Mouse (Mus musculus): Measurements from ENCODE around the gene Ebf4.
A peak's percentile ranks its signal among the peaks of the same experiment; 100 is the strongest.
"Not testable (repeated sequence)": the region's sequence is repeated elsewhere in the genome, so short reads cannot be mapped to it uniquely, and the experiment has no call there.

Gene Ebf4

GRCm38 (mm10) chr2:130295331-130296133 is 563 bp downstream of the Ebf4 start:
- DNase-seq: no peak

DNA sequence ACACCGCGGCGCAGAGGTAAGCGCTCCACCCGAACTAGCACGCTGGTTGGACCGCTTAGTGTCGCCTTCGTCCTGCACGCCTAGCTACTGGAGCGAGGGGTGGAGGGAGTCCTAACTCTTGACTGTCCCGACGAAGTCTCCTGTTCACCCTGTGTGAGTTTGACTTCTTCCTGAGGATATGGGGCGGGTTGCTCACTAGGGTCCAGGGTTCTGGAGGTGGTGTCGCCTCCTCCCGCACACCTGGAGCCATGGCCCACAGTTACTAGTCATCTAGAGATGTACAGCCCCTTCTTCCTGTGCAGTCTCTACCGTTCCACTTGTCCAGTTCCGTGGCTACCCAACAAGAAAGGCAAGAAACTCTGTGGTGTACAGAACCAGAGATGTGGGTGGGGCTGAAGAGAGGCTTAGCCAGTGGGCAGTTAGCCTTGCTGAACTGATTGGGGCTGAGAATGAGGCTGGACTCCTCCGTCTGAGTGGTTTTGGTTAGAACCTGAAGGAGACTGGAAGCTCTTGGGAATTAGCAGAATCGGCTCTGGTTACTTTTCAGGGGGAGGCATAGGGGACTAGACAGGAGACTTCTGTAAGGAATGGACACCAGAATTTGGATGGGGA is 1.3 kb downstream of the Ebf4 start:
- DNase-seq: no peak

DNA sequence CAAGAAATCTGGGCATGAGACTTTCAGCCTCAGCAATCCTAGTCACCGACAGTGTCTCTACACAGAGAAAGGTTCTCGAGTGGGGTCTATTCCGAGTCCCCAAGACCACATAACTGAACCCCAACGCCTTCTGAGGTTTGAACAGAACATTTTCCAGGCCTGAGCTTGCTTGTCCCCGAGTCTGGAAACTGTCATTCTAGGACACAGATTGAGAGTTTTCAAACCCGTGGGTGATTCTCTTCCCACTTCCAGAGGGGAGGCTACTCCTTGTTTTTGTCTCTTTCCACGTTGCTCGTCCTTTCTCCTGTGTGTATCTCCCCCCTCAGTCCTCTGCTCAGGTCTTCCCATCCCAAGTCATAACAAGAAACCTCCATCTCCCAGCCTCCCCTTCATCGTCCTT is 2.6 kb downstream of the Ebf4 start:
- no peak for DNase-seq

DNA sequence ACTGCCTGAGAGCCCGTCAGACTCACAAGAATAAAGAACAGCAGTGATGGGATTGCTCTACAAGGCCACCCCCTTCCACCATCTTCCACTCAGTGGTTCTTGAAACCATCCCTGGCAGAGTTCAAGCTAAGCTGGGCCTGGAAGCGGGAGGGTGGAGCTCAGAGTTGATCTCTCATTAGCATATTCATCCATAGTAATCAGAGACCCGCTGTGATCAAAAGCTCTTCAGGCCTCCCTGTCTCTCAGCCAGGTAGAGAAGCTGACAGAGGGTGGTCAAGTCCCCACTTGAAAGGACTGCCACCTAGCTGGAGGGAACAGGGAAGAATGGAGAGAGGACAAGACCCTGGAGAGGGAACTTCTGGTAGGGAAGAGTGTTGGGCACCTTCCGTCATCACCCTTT is 8.0 kb downstream of the Ebf4 start:
- no peak for DNase-seq

DNA sequence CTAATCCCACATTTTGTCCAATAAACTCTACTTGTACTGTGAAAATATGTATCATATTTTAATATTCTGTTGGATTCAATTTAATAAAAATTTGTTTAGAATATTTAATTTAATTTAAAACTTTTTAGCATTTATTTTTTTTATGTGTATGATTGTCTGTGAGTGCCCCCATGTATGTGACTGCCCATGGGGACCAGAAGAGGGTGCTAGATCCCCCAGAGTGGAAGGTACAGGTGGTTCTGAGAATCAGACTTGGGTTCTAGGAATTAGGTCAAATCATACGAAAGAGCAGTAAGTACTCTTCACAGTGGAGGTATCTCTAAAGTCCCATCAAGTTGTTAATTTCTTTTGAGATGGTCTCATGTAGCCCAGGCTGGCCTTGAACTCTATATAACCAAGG is 32.1 kb downstream of the Ebf4 start:
- no peak for DNase-seq

DNA sequence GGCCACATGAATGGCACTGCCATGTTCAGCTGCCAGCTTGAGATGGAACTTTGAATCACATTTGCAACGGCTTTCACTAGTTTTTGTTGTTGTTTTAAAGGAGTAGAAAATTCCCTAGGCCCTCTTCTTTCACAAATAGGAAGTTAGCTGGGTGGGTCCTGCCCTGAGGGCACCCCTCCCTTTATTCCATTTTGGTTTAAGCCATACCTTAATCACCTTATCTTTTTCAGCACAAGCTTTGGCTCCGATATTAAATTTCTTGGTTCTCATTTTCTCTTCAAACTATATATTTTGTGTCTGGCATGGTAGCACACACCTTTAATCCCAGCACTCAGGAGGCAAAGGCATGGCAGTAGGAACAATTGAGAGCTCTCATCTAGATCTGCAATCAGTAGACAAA is 34.5 kb downstream of the Ebf4 start:
- no peak for DNase-seq

GRCm38 (mm10) chr2:130335112-130335511 is 40.1 kb downstream of the Ebf4 start:
- DNase-seq: no peak

GRCm38 (mm10) chr2:130340464-130341219 is 45.7 kb downstream of the Ebf4 start:
- no peak for DNase-seq

- no peak for DNase-seq
Observed at GRCm38 (mm10) chr2:130341220-130341580, 46.2 kb downstream of the Ebf4 start.

DNA sequence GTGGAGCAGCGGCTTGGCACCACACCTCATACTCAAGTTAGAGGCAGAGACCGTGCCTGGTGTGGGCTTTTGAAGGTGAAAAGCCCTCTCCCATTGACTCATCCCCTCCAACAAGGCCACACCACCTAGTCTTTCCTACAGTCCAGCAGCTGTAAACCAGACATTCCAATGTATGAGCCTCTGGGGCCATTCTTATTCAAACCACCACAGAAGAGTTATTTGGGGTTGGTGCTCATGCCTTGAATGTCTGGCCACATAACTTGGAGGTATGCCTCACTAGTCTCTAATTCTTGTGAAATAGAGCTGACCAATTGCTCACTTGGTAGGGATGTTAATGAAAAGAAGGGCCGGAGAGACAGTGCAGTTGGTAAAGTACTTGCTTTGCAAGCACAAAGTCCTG is 55.4 kb downstream of the Ebf4 start:
- DNase-seq: no peak

- peak; percentile 74 for DNase-seq
Observed at GRCm38 (mm10) chr2:130351758-130352339, 56.9 kb downstream of the Ebf4 start.

DNA sequence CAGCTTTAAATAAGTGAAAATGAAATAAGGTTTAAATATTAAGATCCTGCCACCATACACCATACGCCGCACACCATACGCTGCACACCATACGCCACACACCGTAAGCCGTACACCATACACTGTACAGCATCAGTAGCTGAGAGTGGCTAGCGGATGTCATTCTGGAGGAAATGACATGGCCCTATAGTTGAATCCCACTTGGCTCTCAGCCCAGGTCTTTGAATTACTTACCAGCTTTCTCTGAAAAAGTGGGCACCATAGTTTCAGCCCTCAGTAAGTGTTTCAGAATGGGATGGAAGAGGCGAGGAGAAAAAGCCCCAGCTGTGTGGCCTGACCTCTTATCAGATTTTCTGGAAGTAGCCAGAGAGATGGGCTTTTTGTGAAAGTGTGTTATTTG is 58.4 kb downstream of the Ebf4 start:
- DNase-seq: no peak

DNA sequence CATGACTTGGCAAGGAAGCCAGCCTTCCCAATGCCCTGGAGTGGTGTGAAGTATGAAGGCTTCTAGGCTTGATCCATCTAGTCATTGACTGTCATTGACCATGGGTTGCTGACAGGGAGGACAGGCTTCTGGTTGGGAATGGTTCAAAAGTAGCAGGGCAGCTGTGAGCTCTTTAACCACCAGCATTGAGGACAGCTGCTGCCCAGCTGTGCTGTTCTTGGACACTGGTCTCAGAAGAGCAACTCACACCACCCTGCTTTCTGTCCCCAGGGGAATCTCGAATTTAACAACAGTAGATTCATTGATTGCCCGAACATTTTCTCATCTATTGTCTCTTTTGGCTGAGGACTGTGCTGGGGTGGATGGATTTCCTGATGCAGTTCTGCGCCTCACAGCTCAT is 58.9 kb downstream of the Ebf4 start:
- no peak for DNase-seq

DNA sequence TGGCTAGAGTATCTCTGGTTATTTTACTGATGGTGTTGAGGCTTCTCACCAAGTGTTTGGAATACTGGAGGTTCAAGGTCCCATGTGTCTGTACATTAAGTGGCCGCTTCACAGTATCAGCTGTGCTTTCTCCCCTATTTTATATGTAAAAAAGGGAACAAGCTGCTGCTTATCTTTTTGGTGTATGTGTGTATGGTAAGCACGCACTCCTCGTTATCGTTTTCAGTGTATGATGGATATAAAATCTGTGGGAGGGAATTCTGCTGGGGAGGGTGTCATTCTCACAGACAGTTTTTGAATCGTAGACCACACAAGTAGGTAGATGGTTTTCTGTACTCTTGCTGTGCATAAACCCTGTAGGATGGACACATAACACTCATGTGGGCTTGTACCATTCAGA is 62.6 kb downstream of the Ebf4 start:
- DNase-seq: no peak

- DNase-seq: no peak
Observed at GRCm38 (mm10) chr2:130358852-130359251, 63.9 kb downstream of the Ebf4 start.

GRCm38 (mm10) chr2:130362511-130363026 is 67.6 kb downstream of the Ebf4 start:
- DNase-seq: peak; percentile 25

DNA sequence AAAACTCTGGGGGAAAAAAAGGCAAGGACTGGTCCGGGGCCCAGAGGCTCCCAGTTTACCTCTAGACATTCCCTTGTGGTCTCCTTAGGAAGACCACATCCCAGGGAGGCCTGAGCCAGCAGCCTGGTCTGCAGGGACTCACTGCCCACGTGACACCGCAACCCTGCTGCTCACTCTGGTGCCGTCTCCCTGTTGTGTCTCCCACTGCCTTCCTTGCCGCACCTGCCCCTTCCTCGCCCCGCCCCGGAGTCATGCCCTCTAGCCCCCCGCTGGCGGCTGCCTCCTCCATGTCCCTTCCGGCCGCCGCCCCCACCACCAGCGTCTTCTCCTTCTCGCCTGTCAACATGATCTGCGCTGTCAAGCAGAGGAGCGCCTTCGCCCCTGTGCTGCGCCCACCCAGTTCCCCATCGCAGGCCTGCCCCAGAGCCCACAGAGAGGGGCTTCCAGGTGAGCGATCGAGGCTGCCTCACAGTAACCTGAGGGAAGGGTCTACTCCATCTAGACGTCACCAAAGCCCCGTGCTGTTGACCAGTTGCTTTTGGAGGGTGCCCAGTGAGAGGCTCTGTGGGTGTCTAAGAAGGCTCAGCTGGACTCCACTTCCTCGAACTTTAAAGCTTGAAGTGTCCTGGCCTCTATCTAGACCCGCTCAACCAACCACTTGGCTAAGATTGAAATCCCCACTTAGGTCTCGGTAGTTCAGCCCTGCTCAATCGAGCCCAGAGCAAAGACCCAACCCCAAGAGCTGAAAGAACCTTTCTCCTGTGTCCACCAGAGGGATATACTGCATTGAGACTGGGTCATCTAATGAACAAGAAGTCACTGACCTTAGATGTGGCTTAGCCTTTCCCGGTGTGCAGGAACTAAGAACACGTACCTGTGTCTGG is 70.5 kb downstream of the Ebf4 start:
- no peak for DNase-seq

DNA sequence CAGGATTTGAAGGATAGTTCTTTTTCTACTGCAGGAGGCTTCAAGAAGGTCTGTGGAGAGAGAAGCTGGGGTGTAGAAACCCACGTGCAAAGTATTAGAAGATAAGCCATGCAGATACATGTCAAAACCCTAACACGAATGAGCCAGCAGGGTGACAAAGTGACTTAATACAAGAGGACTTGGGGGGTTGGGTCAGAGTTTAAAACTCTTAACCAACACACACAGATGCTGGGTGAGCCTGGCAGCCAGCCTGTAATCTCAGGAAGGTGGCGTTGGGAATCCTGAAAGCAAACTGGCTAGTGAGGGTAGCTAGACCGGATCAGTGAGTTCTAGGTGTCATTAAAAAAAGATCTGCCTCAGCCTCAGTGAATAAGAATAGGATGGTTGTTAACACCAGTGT is 72.4 kb downstream of the Ebf4 start:
- DNase-seq: no peak

DNA sequence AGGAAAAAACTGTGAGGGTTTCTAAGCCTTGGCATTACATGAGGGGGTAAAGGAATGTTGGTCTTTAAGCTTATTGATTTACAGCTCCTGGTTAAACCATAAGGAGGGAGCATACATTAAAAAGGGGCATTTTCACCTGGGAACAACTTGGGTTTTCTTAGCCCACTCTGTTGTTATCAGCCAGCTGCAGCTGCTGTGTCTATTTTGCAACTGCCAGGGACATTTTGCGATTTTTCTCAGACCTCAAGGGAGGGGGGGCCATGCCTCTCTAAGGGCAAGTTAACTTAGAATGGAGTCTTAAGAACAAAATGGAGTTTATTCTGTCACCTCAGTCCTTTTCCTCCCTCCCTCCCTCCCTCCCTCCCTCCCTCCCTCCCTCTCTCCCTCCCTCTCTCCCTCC is 78.1 kb downstream of the Ebf4 start:
- not testable (repeated sequence) for DNase-seq

DNA sequence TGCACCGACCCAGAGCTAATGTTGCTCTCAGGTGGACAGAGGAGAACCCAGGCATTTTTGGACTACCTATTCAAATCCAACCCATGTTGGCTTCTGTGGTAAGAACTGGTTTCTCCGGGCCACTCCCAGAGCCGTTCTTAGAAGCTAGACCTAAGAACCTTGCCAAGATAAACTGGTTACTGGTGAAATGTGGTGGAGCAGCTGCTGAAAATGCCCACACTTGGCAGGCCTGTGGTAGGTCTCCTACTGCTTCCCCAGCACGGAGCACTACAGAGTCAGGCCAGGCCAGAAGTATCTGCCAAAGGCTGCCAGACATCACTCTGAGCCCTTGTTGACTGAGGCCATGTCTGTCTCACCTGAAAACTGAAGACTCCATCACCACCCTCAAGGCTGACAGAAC is 80.0 kb downstream of the Ebf4 start:
- DNase-seq: no peak

DNA sequence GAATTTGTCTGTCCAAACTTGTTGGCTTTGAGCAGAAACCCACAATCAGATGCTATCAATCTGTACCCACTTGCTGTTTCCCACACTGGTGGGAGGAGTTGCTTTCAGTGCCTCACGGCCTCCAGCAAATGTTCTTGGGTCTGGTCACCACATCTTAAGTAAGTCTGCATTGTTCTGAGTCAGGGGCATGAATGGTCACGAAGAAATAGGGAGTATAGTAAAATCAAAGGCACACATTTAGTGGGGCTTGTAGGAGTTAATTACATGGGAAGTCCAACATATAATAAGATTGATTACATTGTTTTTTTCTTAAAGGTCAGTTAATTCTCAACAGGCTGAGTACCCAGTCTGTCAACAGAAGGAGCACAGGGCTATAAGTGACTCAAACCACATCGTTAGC is 88.2 kb downstream of the Ebf4 start:
- no peak for DNase-seq

DNA sequence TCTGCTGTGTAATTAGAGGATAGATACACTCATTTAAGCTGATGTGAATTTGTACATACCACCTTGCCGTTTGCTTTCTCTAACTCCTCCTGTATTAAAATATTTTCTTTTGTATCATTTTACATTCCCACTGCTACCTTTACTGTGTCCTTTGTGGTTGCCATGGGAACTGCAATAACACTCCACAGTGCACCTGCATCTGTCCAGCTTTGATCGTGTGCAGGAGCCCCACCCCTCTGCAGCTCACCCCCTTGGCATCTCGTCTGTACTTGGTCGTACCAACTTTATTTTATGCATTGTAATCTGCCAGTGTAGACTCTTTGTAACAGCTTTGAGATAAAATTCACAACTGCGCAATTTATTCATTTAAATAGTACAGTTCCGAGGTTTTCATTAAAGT is 88.9 kb downstream of the Ebf4 start:
- no peak for DNase-seq

- DNase-seq: no peak
Observed at GRCm38 (mm10) chr2:130386212-130386611, 91.2 kb downstream of the Ebf4 start.

All from layer of hippocampus, adult 9-11 months (tissue).